Mouse (Mus musculus) C2C12 (cell line): Measurements from ENCODE around the gene Ccdc186. TPM values are rescaled to one million over a fixed set of nuclear protein-coding genes. Genes with fewer than 3 reads are reported as not detected.

Experiments used
- H3K27me3 ChIP-seq: one replicate; pipeline ENCODE4 v1.6.1; 2011; ENCODE audit not compliant: control insufficient read depth, insufficient read depth, insufficient read length
- H3K36me3 ChIP-seq: one replicate; pipeline ENCODE4 v1.6.1; 2011; ENCODE audit not compliant: control insufficient read depth, insufficient read depth
- H3K4me3 ChIP-seq: one replicate; pipeline ENCODE4 v1.5.1; 2011; ENCODE audit warnings: mild to moderate bottlenecking, control low read depth; ENCODE audit not compliant: poor library complexity, insufficient read depth, severe bottlenecking
- H3K79me2 ChIP-seq: one replicate; pipeline ENCODE4 v1.6.1; 2011; ENCODE audit not compliant: control insufficient read depth, insufficient read depth
- H3K79me3 ChIP-seq: one replicate; pipeline ENCODE4 v1.6.1; 2011; ENCODE audit warnings: low read depth, control low read depth
- H3ac ChIP-seq: one replicate; pipeline ENCODE3; 2011; ENCODE audit warnings: low read depth; ENCODE audit not compliant: control insufficient read depth, insufficient read length
- CEBPB ChIP-seq: IDR thresholded peaks from one replicate; pipeline ENCODE4 v1.6.1; 2011; ENCODE audit warnings: low read depth, mild to moderate bottlenecking, control low read depth, moderate library complexity
- CTCF ChIP-seq: IDR thresholded peaks from one replicate; pipeline ENCODE4 v1.5.1; 2011; ENCODE audit not compliant: control insufficient read depth, insufficient read depth, insufficient read length
- FOSL1 ChIP-seq: IDR thresholded peaks from one replicate; pipeline ENCODE4 v1.8.0; 2011; ENCODE audit warnings: mild to moderate bottlenecking, low read length; ENCODE audit not compliant: poor library complexity, insufficient read depth, severe bottlenecking
- MAX ChIP-seq: IDR thresholded peaks from one replicate; pipeline ENCODE4 v1.6.1; 2011; ENCODE audit warnings: mild to moderate bottlenecking, control low read depth
- MYOD1 ChIP-seq: IDR thresholded peaks from one replicate; pipeline ENCODE4 v1.6.1; 2011; ENCODE audit warnings: low read depth; ENCODE audit not compliant: control insufficient read depth, insufficient read length
- MYOG ChIP-seq: IDR thresholded peaks from one replicate; pipeline ENCODE4 v1.6.1; 2011; ENCODE audit not compliant: control insufficient read depth, insufficient read length; ENCODE audit errors: extremely low read depth
- USF1 ChIP-seq: IDR thresholded peaks from one replicate; pipeline ENCODE4 v1.6.1; 2011; ENCODE audit warnings: low read depth, mild to moderate bottlenecking, control low read depth, moderate library complexity
- polyA plus RNA-seq: library from polyadenylated mRNA; unstranded; fragments of >200 nt; fragmentation: generic; extraction: Trizol; gene quantifications from one replicate; pipeline ENCODE4 v1.2.1, GENCODE M21; 2012; ENCODE audit warnings: missing spikeins

Gene Ccdc186
- polyA plus RNA-seq, 1 experiment = 2.9 TPM

DNA sequence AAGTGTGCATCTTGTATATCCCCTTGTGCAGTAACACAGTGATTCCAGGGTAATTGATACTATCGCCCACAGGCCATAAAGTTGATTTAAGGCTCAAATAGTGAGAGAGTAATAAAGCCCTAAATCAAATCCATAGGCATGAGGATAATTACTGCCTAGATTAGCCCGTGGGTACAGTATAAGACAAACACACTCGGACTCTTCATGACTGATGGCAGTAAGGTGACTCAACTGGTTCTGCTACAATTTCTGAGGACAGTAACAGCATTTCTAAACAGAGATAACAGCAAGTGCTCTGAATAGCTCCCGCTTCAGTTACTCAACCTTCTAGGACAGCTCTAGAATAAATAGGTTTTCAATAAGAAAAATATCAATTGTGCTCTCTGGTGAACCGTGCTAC lies 14.9 kb downstream of the Ccdc186 start:
- Histone ChIP-seq H3K79me3 (no peaks in the 10 kb centered on the region), H3K4me3 (no peak overlapping the region), H3K27me3 (no peaks in the 10 kb centered on the region), H3ac (no peak overlapping the region), H3K79me2 (no peaks in the 10 kb centered on the region), H3K36me3 (peaks cover 54% of the 10 kb centered on the region)
- no peak for TF ChIP-seq MAX
- TF ChIP-seq MYOG = no peak
- no peak for TF ChIP-seq FOSL1
- no peak for TF ChIP-seq CEBPB
- no peak for TF ChIP-seq MYOD1
- no peak for TF ChIP-seq USF1
- TF ChIP-seq CTCF = no peak

DNA sequence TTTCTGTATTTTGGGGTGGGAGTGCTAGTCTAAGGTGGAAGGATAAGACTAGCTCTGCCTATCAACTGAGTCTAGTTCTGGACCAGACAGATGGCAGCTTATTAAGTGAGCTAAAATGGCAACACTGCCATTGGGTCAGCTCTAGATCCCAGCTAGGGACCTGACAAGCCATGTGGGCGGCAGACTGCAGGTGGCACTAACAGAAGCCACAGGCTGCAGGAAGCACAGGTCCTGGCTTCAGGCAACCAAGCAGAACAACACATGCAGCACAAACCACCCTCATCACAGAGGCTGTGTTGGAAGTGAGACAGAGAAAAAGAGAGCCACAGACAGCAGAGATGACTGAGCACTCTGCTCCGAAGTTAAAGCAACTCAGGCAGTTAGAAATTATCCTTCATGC lies 16.6 kb downstream of the Ccdc186 start:
- H3K4me3 ChIP-seq = no peak overlapping the region
- TF ChIP-seq FOSL1 (no peak), MAX (no peak), MYOG (no peak), MYOD1 (no peak), CTCF (no peak), CEBPB (no peak), USF1 (no peak)
- H3K36me3 ChIP-seq = peaks cover 69% of the 10 kb centered on the region
- no peak overlapping the region for H3ac ChIP-seq
- no peaks in the 10 kb centered on the region for H3K79me2 ChIP-seq
- no peaks in the 10 kb centered on the region for H3K79me3 ChIP-seq
- no peaks in the 10 kb centered on the region for H3K27me3 ChIP-seq

DNA sequence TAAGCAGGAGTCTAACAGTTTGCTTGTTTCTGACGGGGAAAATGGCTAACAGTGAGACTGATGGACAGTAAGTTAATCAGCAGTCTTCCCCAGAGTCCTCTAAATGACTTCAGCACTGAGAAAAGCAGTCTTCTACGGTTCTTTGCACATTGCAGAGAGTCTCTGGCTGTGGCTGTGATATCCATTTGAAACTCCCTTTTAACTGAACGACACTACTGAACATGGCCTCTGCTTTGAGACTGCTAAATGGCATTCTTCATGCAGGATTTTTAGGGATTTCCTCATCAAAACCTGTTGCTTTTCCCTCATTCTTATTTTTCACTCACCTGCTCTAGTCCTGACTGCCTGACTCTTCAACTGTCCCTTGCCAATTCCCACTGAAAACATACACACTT lies 19.6 kb downstream of the Ccdc186 start:
- H3K27me3 ChIP-seq = no peaks in the 10 kb centered on the region
- H3K79me3 ChIP-seq = no peaks in the 10 kb centered on the region
- H3K79me2 ChIP-seq = no peaks in the 10 kb centered on the region
- no peak overlapping the region for H3ac ChIP-seq
- TF ChIP-seq MYOG (no peak), FOSL1 (no peak), CTCF (no peak), MAX (no peak), CEBPB (no peak), USF1 (no peak), MYOD1 (no peak)
- H3K4me3 ChIP-seq = no peak overlapping the region
- H3K36me3 ChIP-seq = peaks cover 73% of the 10 kb centered on the region

DNA sequence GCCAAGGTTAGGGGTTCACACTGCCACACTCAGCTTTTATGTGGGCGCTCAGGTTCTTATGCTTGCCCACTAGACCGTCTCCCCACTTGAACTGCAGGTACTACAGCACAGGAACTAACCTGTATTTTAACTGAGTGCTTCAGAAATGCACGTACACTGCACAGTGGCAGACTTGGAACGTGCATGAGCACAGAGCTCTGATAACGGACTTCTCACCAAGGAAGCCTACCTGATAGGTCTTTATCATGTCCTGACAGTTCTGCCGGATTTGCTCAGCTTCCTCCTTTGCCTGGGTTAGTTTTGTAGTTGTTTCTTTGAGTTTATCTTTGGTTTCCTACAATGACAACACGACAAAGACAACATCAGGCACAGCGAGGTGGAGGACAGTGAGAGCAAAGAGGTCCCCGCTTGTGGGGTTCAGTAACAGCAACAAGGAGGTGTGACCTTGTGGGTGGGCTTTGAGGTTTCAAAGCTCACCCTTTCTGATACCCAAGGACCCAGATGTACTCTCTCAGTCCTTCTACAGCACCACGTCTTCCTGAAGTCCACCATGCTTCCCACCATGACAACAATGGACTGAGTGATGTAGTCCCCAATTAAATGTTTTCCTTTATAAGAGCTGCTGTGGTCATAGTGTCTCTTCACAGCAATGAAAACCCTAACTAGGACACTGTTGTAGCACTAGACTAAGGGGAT lies 20.2 kb downstream of the Ccdc186 start:
- H3K79me3 ChIP-seq = no peaks in the 10 kb centered on the region
- no peak overlapping the region for H3K4me3 ChIP-seq
- no peak overlapping the region for H3ac ChIP-seq
- H3K36me3 ChIP-seq = peaks cover 70% of the 10 kb centered on the region
- no peak for TF ChIP-seq USF1
- no peak for TF ChIP-seq CEBPB
- no peak for TF ChIP-seq CTCF
- TF ChIP-seq MYOG = no peak
- TF ChIP-seq MYOD1 = no peak
- no peak for TF ChIP-seq MAX
- TF ChIP-seq FOSL1 = no peak
- H3K27me3 ChIP-seq = no peaks in the 10 kb centered on the region
- no peaks in the 10 kb centered on the region for H3K79me2 ChIP-seq

DNA sequence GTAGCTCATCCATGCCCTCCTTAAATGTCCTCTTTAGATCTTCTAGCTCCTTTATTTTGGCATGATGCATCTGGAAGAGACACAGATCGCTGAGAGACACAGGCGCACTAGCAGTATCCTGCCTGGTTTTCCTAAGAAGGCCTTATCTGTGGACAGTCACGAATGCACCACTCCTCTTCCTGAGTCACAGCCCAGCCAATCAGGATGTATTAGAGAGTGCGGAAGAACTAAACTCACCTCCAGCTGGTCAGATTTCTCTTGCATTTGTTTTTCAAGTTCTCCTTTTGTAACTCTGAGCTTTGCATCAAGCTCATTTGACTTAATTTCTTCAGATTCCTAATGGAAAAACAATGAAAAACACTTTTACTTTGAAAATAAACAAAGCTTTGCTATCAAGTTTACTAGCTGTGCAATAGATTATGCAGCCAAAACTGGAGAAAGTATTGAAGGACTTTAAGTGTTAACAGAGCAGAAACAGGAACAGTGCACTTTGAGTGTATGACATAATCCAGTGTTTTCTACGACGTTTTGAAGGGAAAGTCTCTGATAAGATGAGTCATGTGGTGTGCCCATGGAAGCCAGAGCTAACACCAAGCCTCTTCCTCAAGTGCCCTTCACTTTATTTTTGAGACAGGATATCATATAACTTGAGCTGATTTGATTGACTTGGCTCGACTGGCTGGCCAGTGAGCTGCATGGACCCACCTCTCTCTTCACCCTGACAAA lies 20.9 kb downstream of the Ccdc186 start:
- no peaks in the 10 kb centered on the region for H3K79me3 ChIP-seq
- H3K4me3 ChIP-seq = no peak overlapping the region
- peaks cover 73% of the 10 kb centered on the region for H3K36me3 ChIP-seq
- H3ac ChIP-seq = no peak overlapping the region
- H3K79me2 ChIP-seq = no peaks in the 10 kb centered on the region
- no peak for TF ChIP-seq MAX
- TF ChIP-seq USF1 = no peak
- no peak for TF ChIP-seq CEBPB
- TF ChIP-seq CTCF = no peak
- TF ChIP-seq MYOG = no peak
- TF ChIP-seq MYOD1 = no peak
- no peak for TF ChIP-seq FOSL1
- no peaks in the 10 kb centered on the region for H3K27me3 ChIP-seq
